Mouse (Mus musculus) lung, postnatal 0 days (tissue): ENCODE results near the gene Ephb2. TPM values are rescaled to one million over a fixed set of nuclear protein-coding genes. Genes with fewer than 3 reads are reported as not detected.

Source experiments
- ATAC-seq: fragments of 200-750 bp; cut with Nextera tagmentation; 2 replicates; pipeline ENCODE4 v1.8.0; 2017; ENCODE audit warnings: moderate library complexity
- DNase-seq: peaks from one replicate; pipeline ENCODE4 v3.0.0-alpha.2; 2016; ENCODE audit warnings: low spot score
- H3K27ac ChIP-seq: fragments of 300-500 bp; sonication (generic); 2 replicates; pipeline ENCODE4 v1.5.1; 2014; ENCODE audit warnings: antibody characterized with exemption, mild to moderate bottlenecking, low read length, mixed read lengths
- H3K27me3 ChIP-seq: fragments of 300-500 bp; sonication (generic); replicated peaks from 2 replicates; pipeline ENCODE4 v1.6.1; 2014; ENCODE audit warnings: low read length, mixed read lengths; ENCODE audit not compliant: insufficient read depth
- H3K36me3 ChIP-seq: fragments of 300-500 bp; sonication (generic); 2 replicates; pipeline ENCODE4 v1.6.1; 2014; ENCODE audit warnings: low read length, mixed read lengths; ENCODE audit not compliant: insufficient read depth
- H3K4me1 ChIP-seq: fragments of 300-500 bp; sonication (generic); 2 replicates; pipeline ENCODE4 v1.6.1; 2014; ENCODE audit warnings: antibody characterized with exemption, low read depth, low read length, mixed read lengths; ENCODE audit not compliant: insufficient read depth
- H3K4me2 ChIP-seq: fragments of 300-500 bp; sonication (generic); replicated peaks from 2 replicates; pipeline ENCODE4 v1.6.1; 2014; ENCODE audit warnings: low read depth, mild to moderate bottlenecking, low read length, moderate library complexity, mixed read lengths
- H3K4me3 ChIP-seq: fragments of 300-500 bp; sonication (generic); 2 replicates; pipeline ENCODE4 v1.5.1; 2014; ENCODE audit warnings: low read depth, low read length
- H3K9ac ChIP-seq: fragments of 300-500 bp; sonication (generic); replicated peaks from 2 replicates; pipeline ENCODE4 v1.6.1; 2014; ENCODE audit warnings: low read depth, mild to moderate bottlenecking
- H3K9me3 ChIP-seq: fragments of 300-500 bp; sonication (generic); 2 replicates; pipeline ENCODE4 v1.6.1; 2016; ENCODE audit warnings: low read length, mixed read lengths
- CTCF ChIP-seq: IDR thresholded peaks from 2 replicates; pipeline ENCODE4 v1.5.1; 2016; ENCODE audit warnings: antibody characterized with exemption, mild to moderate bottlenecking
- EP300 ChIP-seq: IDR thresholded peaks from 2 replicates; pipeline ENCODE4 v1.6.1; 2016; ENCODE audit warnings: antibody characterized with exemption, mild to moderate bottlenecking, control low read depth
- WGBS: fragments of 180-500 bp; shearing (Covaris S2); extraction: QIAGEN DNeasy Blood & Tissue Kit; methylation state at CpG from one replicate; pipeline ENCODE4 v1.1.7; 2014; 5-methylcytosine and 5-hydroxymethylcytosine counted together
- polyA plus RNA-seq: library from polyadenylated mRNA; unstranded; fragments of >200 nt; fragmentation: Nextera tagmentation; extraction: Ambion mirVana; gene quantifications from 2 replicates; pipeline ENCODE4 v1.2.1, GENCODE M21; 2015

Gene Ephb2
- polyA plus RNA-seq, 1 experiment from 2014 or later: 0.63 TPM

GRCm38 (mm10) chr4:136626590-136626989, 209.2 kb downstream of the Ephb2 start:
- H3K27ac ChIP-seq: no peak overlapping the region
- H3K9me3 ChIP-seq: no peaks in the 10 kb centered on the region
- TF ChIP-seq EP300: no peak
- TF ChIP-seq CTCF: no peak
- no peaks in the 10 kb centered on the region for H3K27me3 ChIP-seq
- no peak overlapping the region for H3K9ac ChIP-seq
- DNase-seq (no peak), ATAC-seq (no peak)
- WGBS: 57% methylated on average over 6 of the region's 6 CpGs
- H3K36me3 ChIP-seq: no peaks in the 10 kb centered on the region
- no peaks in the 10 kb centered on the region for H3K4me1 ChIP-seq
- no peak overlapping the region for H3K4me2 ChIP-seq
- H3K4me3 ChIP-seq: no peak overlapping the region

- ATAC-seq (no peak), DNase-seq (no peak)
- TF ChIP-seq CTCF (no peak), EP300 (no peak)
- no peak within 1 kb of the TSS for H3K9ac ChIP-seq
- no peak within 1 kb of the TSS for H3K4me3 ChIP-seq
- no peak within 1 kb of the TSS for H3K4me2 ChIP-seq
- no peaks in the 10 kb centered on the region for H3K36me3 ChIP-seq
- H3K27ac ChIP-seq: no peak within 1 kb of the TSS
- no peaks in the 10 kb centered on the region for H3K4me1 ChIP-seq
- H3K27me3 ChIP-seq: no peaks in the 10 kb centered on the region
- 53% methylated on average over 6 of the region's 6 CpGs for WGBS
- no peaks in the 10 kb centered on the region for H3K9me3 ChIP-seq
These were observed 213.4 kb downstream of the Ephb2 start, which contains the start of gene Lactbl1 for GRCm38 (mm10) chr4:136622388-136622787. TSS of gene Lactbl1 (plus strand) at chr4:136622621.

DNA sequence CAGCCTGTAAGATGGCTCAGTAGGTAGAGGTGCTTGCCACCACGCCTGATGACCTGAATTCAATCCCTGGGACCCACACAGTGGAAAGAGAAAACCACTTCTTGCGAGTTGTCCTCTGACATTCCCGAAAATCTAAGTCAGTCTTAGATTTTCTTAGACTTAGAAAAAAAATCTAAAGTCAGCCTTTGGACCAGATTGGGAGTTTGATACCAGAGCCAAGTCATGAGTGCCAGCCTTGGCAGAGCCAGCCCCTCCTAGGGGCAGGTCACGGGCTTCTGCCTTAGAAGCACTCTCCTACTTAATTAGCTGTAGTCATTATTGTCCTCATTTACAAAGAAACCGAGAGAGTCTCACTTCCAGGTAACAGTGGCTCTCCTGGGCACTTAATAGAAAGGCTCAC, 213.8 kb downstream of the Ephb2 start:
- no peak overlapping the region for H3K9ac ChIP-seq
- no peak overlapping the region for H3K4me3 ChIP-seq
- whole genome bisulfite sequencing: 55% methylated on average over 5 of the region's 5 CpGs
- DNase-seq (no peak), ATAC-seq (no peak)
- no peak overlapping the region for H3K4me2 ChIP-seq
- TF ChIP-seq EP300 (no peak), CTCF (no peak)
- no peaks in the 10 kb centered on the region for H3K36me3 ChIP-seq
- H3K9me3 ChIP-seq: no peaks in the 10 kb centered on the region
- H3K27ac ChIP-seq: no peak overlapping the region
- H3K27me3 ChIP-seq: no peaks in the 10 kb centered on the region
- H3K4me1 ChIP-seq: no peaks in the 10 kb centered on the region

GRCm38 (mm10) chr4:136621336-136621735, 214.5 kb downstream of the Ephb2 start:
- H3K9ac ChIP-seq: no peak overlapping the region
- no peaks in the 10 kb centered on the region for H3K36me3 ChIP-seq
- no peaks in the 10 kb centered on the region for H3K27me3 ChIP-seq
- TF ChIP-seq CTCF (peak; percentile 95), EP300 (no peak)
- ATAC-seq (no peak), DNase-seq (peak; percentile 69)
- no peaks in the 10 kb centered on the region for H3K4me1 ChIP-seq
- WGBS: 0% methylated on average over 1 of the region's 1 CpGs
- no peak overlapping the region for H3K4me2 ChIP-seq
- H3K4me3 ChIP-seq: no peak overlapping the region
- no peaks in the 10 kb centered on the region for H3K9me3 ChIP-seq
- no peak overlapping the region for H3K27ac ChIP-seq

DNA sequence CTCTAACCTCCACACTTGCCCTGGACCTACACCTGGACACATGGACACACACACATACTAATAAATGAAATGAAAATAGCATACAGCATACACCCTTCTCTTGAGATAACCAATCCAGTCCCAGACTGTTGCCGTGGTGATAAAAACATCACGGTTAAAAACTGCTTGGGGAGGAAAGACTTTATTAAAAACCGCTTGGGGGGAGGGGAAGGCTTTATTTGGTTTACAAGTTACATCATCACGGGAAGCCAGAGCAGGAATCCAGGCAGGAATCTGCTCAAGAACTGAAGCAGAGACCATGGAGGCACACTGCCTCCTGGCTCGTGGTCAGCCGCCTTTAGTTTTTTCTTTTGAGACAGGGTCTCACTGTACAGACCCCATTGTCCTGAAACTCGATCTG, 222.1 kb downstream of the Ephb2 start:
- no peaks in the 10 kb centered on the region for H3K36me3 ChIP-seq
- no peaks in the 10 kb centered on the region for H3K9me3 ChIP-seq
- no peak overlapping the region for H3K4me3 ChIP-seq
- TF ChIP-seq CTCF (no peak), EP300 (no peak)
- ATAC-seq: no peak
- H3K4me1 ChIP-seq: no peaks in the 10 kb centered on the region
- no peak for DNase-seq
- no peak overlapping the region for H3K4me2 ChIP-seq
- H3K27ac ChIP-seq: no peak overlapping the region
- no peak overlapping the region for H3K9ac ChIP-seq
- 50% methylated on average over 7 of the region's 7 CpGs for WGBS
- H3K27me3 ChIP-seq: no peaks in the 10 kb centered on the region

DNA sequence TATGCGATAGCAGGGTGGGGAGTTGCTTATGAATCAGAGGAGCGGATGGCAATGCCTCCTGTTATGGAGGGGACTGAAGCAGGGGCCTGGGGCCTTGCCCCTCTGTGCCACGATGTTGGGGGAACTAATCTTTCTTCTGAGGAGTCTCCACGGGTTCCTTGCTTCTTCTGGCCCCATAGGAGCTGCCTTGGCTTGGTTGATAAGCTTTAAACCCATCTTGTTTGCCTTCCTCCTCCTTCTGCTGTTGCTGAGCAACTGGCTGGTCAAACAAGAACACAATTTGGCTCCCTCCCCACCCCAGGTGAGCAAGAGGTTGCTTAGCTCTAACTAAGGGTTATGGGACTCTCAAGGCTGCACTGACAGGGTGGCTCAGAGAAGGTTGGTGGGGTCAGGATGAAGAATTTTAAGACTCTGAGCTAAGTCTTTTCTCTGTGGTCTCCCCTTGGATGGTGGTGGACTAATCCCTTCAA, 225.4 kb downstream of the Ephb2 start, which contains the start of gene Tex46:
TSS of gene Tex46 (plus strand) at position 51 of the 470 bp plus-strand sequence.
- H3K4me2 ChIP-seq: no peak within 1 kb of the TSS
- 49% methylated on average over 4 of the region's 4 CpGs for WGBS
- H3K36me3 ChIP-seq: no peaks in the 10 kb centered on the region
- ATAC-seq: no peak
- DNase-seq: peak; percentile 38
- TF ChIP-seq CTCF (no peak), EP300 (no peak)
- no peak within 1 kb of the TSS for H3K4me3 ChIP-seq
- H3K9ac ChIP-seq: no peak within 1 kb of the TSS
- no peaks in the 10 kb centered on the region for H3K9me3 ChIP-seq
- no peak within 1 kb of the TSS for H3K27ac ChIP-seq
- no peaks in the 10 kb centered on the region for H3K27me3 ChIP-seq
- no peaks in the 10 kb centered on the region for H3K4me1 ChIP-seq
